14 mouse cellular contexts compared by ENCODE assay signal in the genomic region with DNA sequence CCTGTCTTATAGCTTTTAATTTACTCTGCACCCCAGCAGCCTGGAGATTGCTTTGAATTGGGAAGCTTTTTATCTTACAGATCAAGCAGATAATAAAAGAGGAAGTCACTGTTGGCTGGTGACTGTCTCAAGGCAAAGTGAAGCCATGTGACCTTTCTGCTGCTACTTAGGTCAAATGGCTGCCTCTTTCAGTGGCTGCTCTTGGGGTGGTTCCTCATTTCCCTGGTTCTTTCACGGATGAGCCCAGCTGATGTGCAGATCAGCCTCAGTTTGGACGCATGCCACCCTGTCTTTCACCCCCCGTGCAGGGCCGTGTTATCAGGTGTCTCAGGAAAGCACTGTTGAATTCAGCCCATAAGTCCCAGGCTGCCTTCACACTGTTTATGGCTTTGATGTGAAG. TPM values are rescaled to one million over a fixed set of nuclear protein-coding genes. Genes with fewer than 3 reads are reported as not detected.
A peak's percentile ranks its signal among the peaks of the same experiment; 100 is the strongest.
DNase-seq lines count a peak whose midpoint lies in the region; ATAC-seq and TF ChIP-seq lines count a peak whose summit lies in the region.
"Had no signal": no experiment of that assay in that cellular context is flagged by ENCODE, and none has a peak within 500 bp of the region (broad histone marks: within the 10 kb centered on the region; RNA-seq: fewer than 3 reads in every experiment).

No protein-coding gene starts in this region.

- no peak; the same call in 1 of the 2 replicates for ATAC-seq in heart, embryonic 16.5 days (replicated peaks; ENCODE audit: extremely low read depth, insufficient read depth, low FRiP score)
- ATAC-seq in activated CD4-positive, CD25-positive, alpha-beta regulatory T cell, adult 4 months = peak; percentile 80
- peak; percentile 97 for ATAC-seq in megakaryocyte, adult 5-6 weeks (ENCODE audit: poor library complexity, severe bottlenecking)
- no peak for ATAC-seq in intestine, postnatal 0 days
- no peak for ATAC-seq in midbrain, postnatal 0 days (ENCODE audit: low FRiP score)
- no peak for ATAC-seq in intestine, embryonic 15.5 days
- ATAC-seq: forebrain, embryonic 14.5 days had no signal

- no peaks in the 10 kb centered on the region for H3K9me3 ChIP-seq in heart, embryonic 16.5 days (replicated peaks; ENCODE audit: control insufficient read depth, low read length)
- H3K9me3 ChIP-seq in intestine, postnatal 0 days (ENCODE audit: control insufficient read depth) = no peaks in the 10 kb centered on the region
- no peaks in the 10 kb centered on the region for H3K9me3 ChIP-seq in midbrain, postnatal 0 days (ENCODE audit: low read length)
- no peaks in the 10 kb centered on the region for H3K9me3 ChIP-seq in intestine, embryonic 15.5 days
- H3K9me3 ChIP-seq: embryonic facial prominence, embryonic 10.5 days; heart, embryonic 13.5 days; kidney, embryonic 15.5 days; megakaryocyte, embryonic 14.5 days had no signal

- H3K4me3 ChIP-seq in heart, embryonic 16.5 days (ENCODE audit: low read length) = no peak overlapping the region
- H3K4me3 ChIP-seq in intestine, postnatal 0 days (ENCODE audit: low read depth, low read length) = no peak overlapping the region
- no peak overlapping the region for H3K4me3 ChIP-seq in midbrain, postnatal 0 days (ENCODE audit: low read depth, low read length)
- no peak overlapping the region for H3K4me3 ChIP-seq in intestine, embryonic 15.5 days (replicated peaks)
- H3K4me3 ChIP-seq: embryonic facial prominence, embryonic 10.5 days; heart, embryonic 13.5 days; kidney, embryonic 15.5 days; megakaryocyte, embryonic 14.5 days had no signal

- H3K27ac ChIP-seq in heart, embryonic 16.5 days (ENCODE audit: low read length) = 0 out of 2 replicates have a peak overlapping the region, but pooled peaks have one; percentile 19
- no peak overlapping the region for H3K27ac ChIP-seq in intestine, postnatal 0 days (ENCODE audit: low read depth, low read length)
- H3K27ac ChIP-seq in midbrain, postnatal 0 days (ENCODE audit: low read depth, low read length) = no peak overlapping the region
- no peak overlapping the region for H3K27ac ChIP-seq in intestine, embryonic 15.5 days
- H3K27ac ChIP-seq: embryonic facial prominence, embryonic 10.5 days; heart, embryonic 13.5 days; kidney, embryonic 15.5 days; stomach, postnatal 0 days had no signal

- H3K9ac ChIP-seq in heart, embryonic 16.5 days (ENCODE audit: low read length) = no peak overlapping the region
- no peak overlapping the region for H3K9ac ChIP-seq in intestine, postnatal 0 days (ENCODE audit: low read depth, low read length)
- H3K9ac ChIP-seq in midbrain, postnatal 0 days (replicated peaks; ENCODE audit: low read length, poor library complexity, severe bottlenecking) = no peak overlapping the region
- no peak overlapping the region for H3K9ac ChIP-seq in intestine, embryonic 15.5 days
- H3K9ac ChIP-seq: heart, embryonic 13.5 days; kidney, embryonic 15.5 days had no signal

- peaks cover 6% of the 10 kb centered on the region; the same call in 1 of the 2 replicates for H3K36me3 ChIP-seq in heart, embryonic 16.5 days (ENCODE audit: control insufficient read depth, insufficient read depth)
- peaks cover 23% of the 10 kb centered on the region for H3K36me3 ChIP-seq in intestine, postnatal 0 days (ENCODE audit: control insufficient read depth, insufficient read depth)
- H3K36me3 ChIP-seq in midbrain, postnatal 0 days (ENCODE audit: insufficient read depth, low read length) = peaks cover 24% of the 10 kb centered on the region; the same call in 1 of the 2 replicates
- H3K36me3 ChIP-seq in intestine, embryonic 15.5 days = no peaks in the 10 kb centered on the region

- 35% methylated on average over 4 of the region's 4 CpGs for WGBS in heart, embryonic 16.5 days
- WGBS in intestine, postnatal 0 days = 77% methylated on average over 4 of the region's 4 CpGs
- 81% methylated on average over 4 of the region's 4 CpGs for WGBS in midbrain, postnatal 0 days
- WGBS in intestine, embryonic 15.5 days = 74% methylated on average over 4 of the region's 4 CpGs

- no peak for DNase-seq in heart, postnatal 4 days
- DNase-seq in thymus, postnatal 0 days (ENCODE audit: low spot score) = peak; percentile 60
- no peak for DNase-seq in midbrain, postnatal 0 days (ENCODE audit: low spot score)

- H3K27me3 ChIP-seq in heart, embryonic 16.5 days (ENCODE audit: control insufficient read depth, insufficient read depth, low read length) = no peaks in the 10 kb centered on the region
- H3K27me3 ChIP-seq in intestine, postnatal 0 days (replicated peaks; ENCODE audit: control insufficient read depth, insufficient read depth, low read length) = no peaks in the 10 kb centered on the region
- H3K27me3 ChIP-seq in midbrain, postnatal 0 days (ENCODE audit: insufficient read depth, low read length) = no peaks in the 10 kb centered on the region
- no peaks in the 10 kb centered on the region for H3K27me3 ChIP-seq in intestine, embryonic 15.5 days (replicated peaks)
- H3K27me3 ChIP-seq: heart, embryonic 13.5 days; kidney, embryonic 15.5 days; megakaryocyte, embryonic 14.5 days had no signal

- TF ChIP-seq CTCF in intestine, postnatal 0 days (IDR thresholded peaks at IDR 0.05; ENCODE audit: low read depth) = no peak
- no peak for TF ChIP-seq CTCF in midbrain, postnatal 0 days (IDR thresholded peaks at IDR 0.05)

- H3K4me2 ChIP-seq in heart, embryonic 16.5 days (ENCODE audit: low read depth, low read length) = no peak overlapping the region
- H3K4me2 ChIP-seq in intestine, postnatal 0 days (replicated peaks; ENCODE audit: low read depth) = no peak overlapping the region
- H3K4me2 ChIP-seq in midbrain, postnatal 0 days (ENCODE audit: low read depth, low read length, poor library complexity, severe bottlenecking) = no peak overlapping the region
- H3K4me2 ChIP-seq in intestine, embryonic 15.5 days (replicated peaks) = no peak overlapping the region
- H3K4me2 ChIP-seq: heart, embryonic 13.5 days; kidney, embryonic 15.5 days had no signal

- no peaks in the 10 kb centered on the region for H3K4me1 ChIP-seq in heart, embryonic 16.5 days (ENCODE audit: control insufficient read depth, insufficient read depth, low read length)
- no peaks in the 10 kb centered on the region for H3K4me1 ChIP-seq in intestine, postnatal 0 days (replicated peaks; ENCODE audit: control insufficient read depth, insufficient read depth, low read length)
- no peaks in the 10 kb centered on the region for H3K4me1 ChIP-seq in midbrain, postnatal 0 days (ENCODE audit: insufficient read depth, low read length)
- H3K4me1 ChIP-seq in intestine, embryonic 15.5 days (replicated peaks) = no peaks in the 10 kb centered on the region
- H3K4me1 ChIP-seq: kidney, embryonic 15.5 days had no signal

RNA-seq across cellular contexts. Expression of a gene that starts 25.4 kb away (rescaled TPM):
- 15.1 and 18.3 TPM in 2 replicates for polyA plus RNA-seq in heart, embryonic 16.5 days (2015; fragmentation: Nextera tagmentation; extraction: Ambion mirVana)
- 10 to 100 TPM; 13.7 to 18.5 TPM for total RNA-seq in heart, postnatal 4 days (2021)
- 10 to 100 TPM; 51.0 to 52.1 TPM for polyA plus RNA-seq in activated CD4-positive, CD25-positive, alpha-beta regulatory T cell, adult 4 months (2017; shearing (Covaris generic))
- total RNA-seq in megakaryocyte, adult 5-6 weeks (2015) = 11.0 and 11.7 TPM in 2 replicates
- 19.1 and 25.2 TPM in 2 replicates for total RNA-seq in megakaryocyte, adult 5-6 weeks (2017)
- 50.7 and 54.9 TPM in 2 replicates for polyA plus RNA-seq in thymus, postnatal 0 days (2015; fragmentation: Nextera tagmentation; extraction: Ambion mirVana)
- 8.0 and 8.7 TPM in 2 replicates for polyA plus RNA-seq in intestine, postnatal 0 days (2015; fragmentation: Nextera tagmentation; extraction: Ambion mirVana)
- 68.5 and 73.2 TPM in 2 replicates for total RNA-seq in midbrain, postnatal 0 days (2014; rRNA removed)
- 51.5 and 57.2 TPM in 2 replicates for polyA plus RNA-seq in midbrain, postnatal 0 days (2015; fragmentation: Nextera tagmentation; extraction: Ambion mirVana)
- 19.3 and 20.6 TPM in 2 replicates for polyA plus RNA-seq in intestine, embryonic 15.5 days (2015; fragmentation: Nextera tagmentation; extraction: Ambion mirVana)

Comparison
In these comparisons a context has a peak if more than half of its experiments do, and no peak if none do; other contexts are left out.
1. ATAC-seq: peak in activated CD4-positive, CD25-positive, alpha-beta regulatory T cell, adult 4 months (single experiment) and megakaryocyte, adult 5-6 weeks (single experiment); none in heart, embryonic 16.5 days (single experiment), intestine, postnatal 0 days (single experiment), midbrain, postnatal 0 days (single experiment) and intestine, embryonic 15.5 days (single experiment).